Mouse (Mus musculus) limb, embryonic 14.5 days (tissue): ENCODE measurements around the gene Mcu. TPM values are rescaled to one million over a fixed set of nuclear protein-coding genes. Genes with fewer than 3 reads are reported as not detected.

Experiments used
- ATAC-seq: fragments of 200-750 bp; cut with Nextera tagmentation; 2 replicates; pipeline ENCODE4 v1.8.0; 2017; ENCODE audit warnings: low read depth, moderate number of reproducible peaks, moderate TSS enrichment; ENCODE audit not compliant: low FRiP score
- DNase-seq: peaks from one replicate; pipeline ENCODE4 v3.0.0-alpha.2; 2015; ENCODE audit warnings: low spot score
- H3K27ac ChIP-seq: fragments of 300-500 bp; sonication (generic); replicated peaks from 2 replicates; pipeline ENCODE4 v1.5.1; 2014; ENCODE audit warnings: low read depth, mild to moderate bottlenecking, low read length, moderate library complexity, mixed read lengths
- H3K27me3 ChIP-seq: fragments of 300-500 bp; sonication (generic); 2 replicates; pipeline ENCODE4 v1.6.1; 2014; ENCODE audit warnings: low read length, mixed read lengths; ENCODE audit not compliant: control insufficient read depth, insufficient read depth
- H3K36me3 ChIP-seq: fragments of 300-500 bp; sonication (generic); 2 replicates; pipeline ENCODE4 v1.6.1; 2014; ENCODE audit warnings: mild to moderate bottlenecking, low read length, moderate library complexity, mixed read lengths; ENCODE audit not compliant: control insufficient read depth, insufficient read depth
- H3K4me1 ChIP-seq: fragments of 300-500 bp; sonication (generic); 2 replicates; pipeline ENCODE4 v1.6.1; 2014; ENCODE audit warnings: antibody characterized with exemption, low read length, mixed read lengths; ENCODE audit not compliant: control insufficient read depth, insufficient read depth
- H3K4me2 ChIP-seq: fragments of 300-500 bp; sonication (generic); replicated peaks from 2 replicates; pipeline ENCODE4 v1.6.1; 2014; ENCODE audit warnings: low read depth, mild to moderate bottlenecking, low read length, moderate library complexity; ENCODE audit not compliant: severe bottlenecking
- H3K4me3 ChIP-seq: fragments of 300-500 bp; sonication (generic); replicated peaks from 2 replicates; pipeline ENCODE4 v1.5.1; 2014; ENCODE audit warnings: low read length
- H3K9ac ChIP-seq: fragments of 300-500 bp; sonication (generic); 2 replicates; pipeline ENCODE4 v1.6.1; 2014; ENCODE audit warnings: mild to moderate bottlenecking, low read depth, low read length, moderate library complexity; ENCODE audit not compliant: severe bottlenecking
- H3K9me3 ChIP-seq: fragments of 300-500 bp; sonication (generic); 2 replicates; pipeline ENCODE4 v1.6.1; 2016; ENCODE audit warnings: low read length; ENCODE audit not compliant: control insufficient read depth
- POLR2A ChIP-seq: fragments of 200-500 bp; IDR thresholded peaks from 2 replicates; pipeline ENCODE4 v1.8.0; 2012; ENCODE audit warnings: inconsistent platforms, mild to moderate bottlenecking, moderate library complexity, borderline replicate concordance; ENCODE audit not compliant: insufficient read depth, insufficient read length; ENCODE audit errors: extremely low read depth
- WGBS: fragments of 180-500 bp; shearing (Covaris S2); extraction: QIAGEN DNeasy Blood & Tissue Kit; methylation state at CpG from one replicate; pipeline ENCODE4 v1.1.7; 2014; 5-methylcytosine and 5-hydroxymethylcytosine counted together
- polyA plus RNA-seq, 2 experiments: library from polyadenylated mRNA; depleted of rRNA in 1 of 2; stranded (reverse) in 1 of 2; unstranded in 1 of 2; fragments of >200 nt; fragmentation: Nextera tagmentation in 1 of 2; extraction: Ambion mirVana in 1 of 2; gene quantifications; 2 replicates each; pipeline versions ENCODE4 v1.2.1 to v1.2.3; 2012 to 2014

The Mcu gene
- polyA plus RNA-seq, 2 experiments: 34.5 to 54.2 TPM

- H3K27ac ChIP-seq: peak overlapping the region; percentile 76
- no peaks in the 10 kb centered on the region for H3K27me3 ChIP-seq
- no peak for TF ChIP-seq POLR2A
- H3K4me2 ChIP-seq: peak overlapping the region; percentile 24; the same call in 1 of the 2 replicates
- no peak overlapping the region for H3K4me3 ChIP-seq
- H3K9me3 ChIP-seq: no peaks in the 10 kb centered on the region
- ATAC-seq (peak; percentile 87), DNase-seq (peak; percentile 74)
- no peaks in the 10 kb centered on the region for H3K36me3 ChIP-seq
- H3K9ac ChIP-seq: no peak overlapping the region; the same call in 1 of the 2 replicates
- 18% methylated on average over 7 of the region's 7 CpGs for WGBS
- peaks cover 24% of the 10 kb centered on the region for H3K4me1 ChIP-seq
Measured at GRCm38 (mm10) chr10:59637596-59638124, 21.2 kb upstream of the Mcu start.

DNA sequence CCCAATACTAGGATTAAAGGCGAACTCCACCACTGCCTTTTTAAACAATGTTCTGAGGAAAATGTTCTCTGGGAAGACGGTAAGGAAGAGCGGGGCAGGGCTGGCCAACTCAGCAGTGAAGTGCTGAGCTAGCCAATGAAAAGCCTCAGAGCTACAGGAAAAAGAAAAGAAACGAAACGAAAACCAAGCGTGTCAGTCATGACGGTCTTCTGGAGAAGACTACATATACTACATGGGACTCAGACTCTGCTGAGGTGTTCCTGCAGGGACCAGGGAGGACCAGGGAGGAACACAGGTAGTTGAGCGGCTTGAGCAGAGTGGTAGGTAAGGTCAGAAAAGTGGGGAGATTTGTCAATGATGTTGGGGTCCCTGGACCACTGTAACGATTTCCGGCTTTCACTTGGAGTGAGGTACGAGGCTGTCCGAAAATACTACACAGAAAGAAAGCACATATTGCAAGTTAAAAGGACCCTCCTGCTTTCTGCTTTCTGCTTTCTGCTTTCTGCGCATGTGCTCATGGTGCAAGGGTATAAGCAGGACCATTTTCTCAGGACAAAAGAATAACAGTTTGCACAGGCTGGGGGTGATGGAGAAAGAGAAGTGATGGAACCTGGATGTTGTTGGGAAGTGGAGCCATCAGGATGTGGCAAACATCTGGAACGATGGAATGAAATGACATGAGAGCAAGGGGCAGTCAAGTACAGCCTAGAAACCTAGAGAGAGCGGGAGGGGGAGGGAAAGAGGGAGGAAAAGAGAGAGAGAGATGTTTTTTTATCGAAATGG is 20.4 kb upstream of the Mcu start:
- peak; percentile 72 for ATAC-seq
- no peaks in the 10 kb centered on the region for H3K27me3 ChIP-seq
- no peak for TF ChIP-seq POLR2A
- H3K4me2 ChIP-seq: peak overlapping the region; percentile 24; the same call in 1 of the 2 replicates
- H3K9me3 ChIP-seq: no peaks in the 10 kb centered on the region
- H3K4me3 ChIP-seq: peak overlapping the region; percentile 9
- H3K36me3 ChIP-seq: no peaks in the 10 kb centered on the region
- 55% methylated on average over 16 of the region's 16 CpGs for WGBS
- H3K9ac ChIP-seq: no peak overlapping the region
- peak overlapping the region; percentile 76 for H3K27ac ChIP-seq
- peaks cover 24% of the 10 kb centered on the region for H3K4me1 ChIP-seq
- peak; percentile 31 for DNase-seq

- 81% methylated on average over 2 of the region's 2 CpGs for WGBS
- ATAC-seq: no peak
- no peak overlapping the region for H3K4me3 ChIP-seq
Measured at GRCm38 (mm10) chr10:59636048-59636447, 19.6 kb upstream of the Mcu start.

DNA sequence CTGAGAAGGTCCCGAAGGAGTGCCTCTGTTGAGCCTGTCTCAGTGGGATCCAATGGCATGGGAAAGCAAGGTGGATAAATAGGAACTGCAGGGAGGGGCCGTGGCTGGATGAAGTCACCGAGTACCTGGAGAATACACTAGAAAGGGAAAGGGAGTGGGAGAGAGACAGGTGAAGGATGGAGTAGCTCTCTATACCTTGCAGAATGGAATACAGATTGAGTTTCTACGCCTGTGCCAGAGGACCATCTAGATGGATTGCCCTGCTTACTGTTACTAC is 13.0 kb upstream of the Mcu start:
- ATAC-seq (no peak), DNase-seq (no peak)
- Histone ChIP-seq H3K4me2 (no peak overlapping the region), H3K4me3 (no peak overlapping the region), H3K9me3 (no peaks in the 10 kb centered on the region), H3K36me3 (no peaks in the 10 kb centered on the region), H3K27ac (no peak overlapping the region), H3K4me1 (peaks cover 9% of the 10 kb centered on the region), H3K9ac (no peak overlapping the region), H3K27me3 (no peaks in the 10 kb centered on the region)
- WGBS: 80% methylated on average over 4 of the region's 4 CpGs
- TF ChIP-seq POLR2A: no peak

More at GRCm38 (mm10) chr10:59636048-59636447, 19.6 kb upstream of the Mcu start:
- DNase-seq: no peak
- no peaks in the 10 kb centered on the region for H3K36me3 ChIP-seq
- no peaks in the 10 kb centered on the region for H3K9me3 ChIP-seq
- H3K9ac ChIP-seq: no peak overlapping the region
- H3K4me1 ChIP-seq: peaks cover 24% of the 10 kb centered on the region
- H3K27ac ChIP-seq: no peak overlapping the region
- H3K4me2 ChIP-seq: no peak overlapping the region
- no peaks in the 10 kb centered on the region for H3K27me3 ChIP-seq
- TF ChIP-seq POLR2A: no peak

DNA sequence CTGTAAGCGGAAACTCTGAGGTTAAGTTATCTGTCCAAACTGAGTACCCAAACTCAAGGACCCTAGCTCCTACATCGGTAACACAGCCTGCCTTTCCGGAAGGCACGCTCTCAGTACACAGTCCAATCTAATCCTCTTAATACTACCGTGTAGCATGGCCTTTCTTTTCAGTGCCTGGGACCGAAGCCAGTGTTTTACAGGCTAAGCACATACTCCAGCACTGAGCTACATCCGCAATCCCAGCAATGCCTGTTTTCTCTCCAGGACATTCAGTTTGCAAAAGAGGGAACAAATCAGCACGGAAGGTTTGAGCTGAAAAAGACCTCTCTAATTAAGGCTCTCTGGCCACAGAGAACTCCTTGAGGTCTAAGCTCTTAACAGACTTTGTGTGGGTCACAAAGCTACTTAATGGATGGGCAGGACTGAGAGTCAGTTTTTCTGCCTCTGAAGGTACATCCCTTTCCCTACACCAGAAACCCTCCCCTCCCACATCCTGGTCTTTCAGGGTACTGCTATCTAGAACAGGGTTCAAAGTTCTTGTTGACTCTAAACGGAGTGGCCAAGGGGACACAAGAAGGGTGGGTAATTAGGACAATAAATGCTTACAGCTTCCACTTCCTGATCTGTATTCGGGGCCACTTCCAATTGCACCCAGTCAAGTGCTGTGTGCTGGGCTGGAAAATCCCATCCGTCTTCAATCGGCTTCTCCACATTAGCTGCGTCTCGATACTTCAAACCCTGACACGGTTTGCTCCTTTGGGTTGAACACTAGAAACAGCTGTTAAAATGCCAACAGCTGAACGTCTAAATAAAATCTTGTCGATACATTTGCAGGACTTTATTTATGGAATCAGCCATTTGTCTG is 12.4 kb upstream of the Mcu start:
- no peak overlapping the region for H3K9ac ChIP-seq
- WGBS: 57% methylated on average over 17 of the region's 17 CpGs
- peak; percentile 56 for DNase-seq
- peak; percentile 47 for ATAC-seq
- peaks cover 9% of the 10 kb centered on the region for H3K4me1 ChIP-seq
- peak overlapping the region; percentile 26; the same call in 1 of the 2 replicates for H3K27ac ChIP-seq
- H3K9me3 ChIP-seq: no peaks in the 10 kb centered on the region
- no peak for TF ChIP-seq POLR2A
- no peak overlapping the region for H3K4me2 ChIP-seq
- H3K36me3 ChIP-seq: no peaks in the 10 kb centered on the region
- no peak overlapping the region for H3K4me3 ChIP-seq
- no peaks in the 10 kb centered on the region for H3K27me3 ChIP-seq
